Comparison of ENCODE assay signal across 8 mouse cellular contexts in the genomic region with DNA sequence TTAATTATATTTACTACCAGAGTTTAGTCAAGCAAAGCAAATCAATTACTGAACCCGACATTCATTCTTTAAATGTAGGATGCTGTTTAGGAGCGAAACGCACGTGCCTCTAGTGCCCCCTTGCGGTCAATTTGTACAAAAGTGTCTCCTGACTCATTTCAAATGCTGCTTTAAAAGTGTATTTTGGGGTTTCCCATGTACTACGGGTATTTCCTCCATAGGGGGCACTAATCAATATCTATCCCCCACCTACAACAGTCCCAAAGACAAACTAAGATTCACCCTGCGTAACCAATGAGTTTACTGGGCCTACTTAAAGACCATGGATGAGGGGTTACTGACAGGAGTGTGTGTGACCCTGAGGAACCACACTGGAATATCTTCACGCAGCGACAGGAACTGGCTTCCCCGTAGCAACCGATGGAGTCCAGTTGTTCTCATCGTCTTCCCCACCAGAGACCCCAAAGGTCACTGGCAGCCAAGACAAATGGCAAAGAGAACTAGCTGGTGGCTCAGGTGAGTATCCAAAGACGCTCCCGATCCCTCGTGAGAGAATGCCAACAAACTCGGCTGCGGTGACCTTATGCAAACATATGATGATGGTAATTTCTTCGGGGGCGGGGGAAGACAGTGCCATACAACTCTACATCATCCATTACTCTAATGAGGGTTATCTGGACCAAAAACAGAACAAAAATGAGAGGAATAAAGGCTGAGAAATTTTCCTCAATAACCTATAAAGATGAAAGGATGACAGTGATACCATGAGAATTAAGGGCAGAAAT. TPM values are rescaled to one million over a fixed set of nuclear protein-coding genes. Genes with fewer than 3 reads are reported as not detected.
DNase-seq lines count a peak whose midpoint lies in the region; ATAC-seq lines count a peak whose summit lies in the region.

No protein-coding gene starts in this region.

- peak; percentile 86 for DNase-seq in testis, postnatal 10 days (ENCODE audit: low spot score)
- no peak for DNase-seq in testis, postnatal 14 days (ENCODE audit: low spot score)
- peak; percentile 52 to 76 for DNase-seq in cerebellum, postnatal 4 days (ENCODE audit: low spot score in 2 of 2)
- peak; percentile 45 to 66 for DNase-seq in gastrocnemius, postnatal 36 days
- peak; percentile 49 to 78 for DNase-seq in kidney, adult 8-10 months
- peak; percentile 82 for DNase-seq in limb, embryonic 11.5 days (ENCODE audit: low spot score)
- peak; percentile 65 to 88 for DNase-seq in spleen, postnatal 4 days (ENCODE audit: low spot score in 2 of 2)

- intact Hi-C loops in gastrocnemius, postnatal 36 days (cut with DNase I): loop anchor here (2.0 kb wide), 1 partner anchor 372 kb away; no protein-coding TSS in a partner anchor

- no peaks in the 10 kb centered on the region for H3K36me3 ChIP-seq in limb, embryonic 11.5 days (ENCODE audit: control insufficient read depth, insufficient read depth, low read length)

- no peak overlapping the region for H3K27ac ChIP-seq in limb, embryonic 11.5 days (replicated peaks; ENCODE audit: low read depth, low read length)

- peak; percentile 57; the same call in 1 of the 2 replicates for ATAC-seq in limb, embryonic 11.5 days (ENCODE audit: insufficient number of reproducible peaks, low FRiP score, low TSS enrichment, low read depth)
- peak; percentile 78 for ATAC-seq in monocyte, adult 5-6 weeks (replicated peaks; ENCODE audit: insufficient number of reproducible peaks, low FRiP score, low TSS enrichment, poor library complexity, severe bottlenecking)

- no peak overlapping the region for H3K4me2 ChIP-seq in limb, embryonic 11.5 days (ENCODE audit: low read depth, severe bottlenecking)

- H3K9ac ChIP-seq in limb, embryonic 11.5 days (ENCODE audit: low read length): no peak overlapping the region

- H3K4me1 ChIP-seq in limb, embryonic 11.5 days (ENCODE audit: control insufficient read depth, insufficient read depth, low read length): no peaks in the 10 kb centered on the region

- no peaks in the 10 kb centered on the region for H3K27me3 ChIP-seq in limb, embryonic 11.5 days (ENCODE audit: control insufficient read depth, insufficient read depth, low read length)

- H3K9me3 ChIP-seq in limb, embryonic 11.5 days (ENCODE audit: control insufficient read depth, low read length): no peaks in the 10 kb centered on the region

- H3K4me3 ChIP-seq in limb, embryonic 11.5 days (ENCODE audit: low read depth, low read length): no peak overlapping the region

- 59% methylated on average over 19 of the region's 19 CpGs for WGBS in limb, embryonic 11.5 days

RNA-seq across cellular contexts. Expression of a gene that starts 14.4 kb away (rescaled TPM):
- 1 to 10 TPM in 1 of 2 experiments, under 1 TPM in 1; 0.76 to 1.4 TPM for total RNA-seq in gastrocnemius, postnatal 36 days (2021)
- 4.1 and 4.4 TPM in 2 replicates for polyA plus RNA-seq in limb, embryonic 11.5 days (2014; fragmentation: Nextera tagmentation; extraction: Ambion mirVana)
- 280 to 361 TPM (median 306 TPM) in 3 replicates for total RNA-seq in monocyte, adult 5-6 weeks (2017)

RNA-seq across cellular contexts. Expression of a gene that starts 42.0 kb away (rescaled TPM):
- under 1 TPM; 0.12 to 0.48 TPM for total RNA-seq in gastrocnemius, postnatal 36 days (2021)
- 0.94 and 1.0 TPM in 2 replicates for polyA plus RNA-seq in limb, embryonic 11.5 days (2014; fragmentation: Nextera tagmentation; extraction: Ambion mirVana)
- 1.8 to 3.4 TPM (median 2.6 TPM) in 3 replicates for total RNA-seq in monocyte, adult 5-6 weeks (2017)

Comparison
In these comparisons a context has a peak if more than half of its experiments do, and no peak if none do; other contexts are left out.
1. RNA of a gene that starts 14.4 kb away (total RNA-seq): 280 to 361 TPM in monocyte, adult 5-6 weeks; 0.76 to 1.4 TPM in gastrocnemius, postnatal 36 days; every median in the first group is over 100 times any median in the second.